Mouse (Mus musculus) forebrain, embryonic 11.5 days (tissue): ENCODE measurements around the gene Lgsn. TPM values are rescaled to one million over a fixed set of nuclear protein-coding genes. Genes with fewer than 3 reads are reported as not detected.

Source experiments
- polyA plus RNA-seq: library from polyadenylated mRNA; unstranded; fragments of >200 nt; fragmentation: Nextera tagmentation; extraction: Ambion mirVana; gene quantifications from 2 replicates; pipeline ENCODE4 v1.2.1, GENCODE M21; 2014

Gene Lgsn
- polyA plus RNA-seq, 1 experiment from 2014 or later: not detected

Other genes starting within 250 kb of the Lgsn start
- not detected in 2 replicates for gene AC153137.1, start 198.4 kb upstream of the Lgsn start, polyA plus RNA-seq
- not detected in 2 replicates for gene 4931428L18Rik, start 46.3 kb downstream of the Lgsn start, polyA plus RNA-seq
- not detected in 2 replicates for gene Pih1d3, start 46.4 kb downstream of the Lgsn start, polyA plus RNA-seq